Mouse (Mus musculus): ENCODE data around the gene Ceacam11. TPM values are rescaled to one million over a fixed set of nuclear protein-coding genes. Genes with fewer than 3 reads are reported as not detected.
"Not testable (repeated sequence)": the region's sequence is repeated elsewhere in the genome, so short reads cannot be mapped to it uniquely, and the experiment has no call there.

Gene Ceacam11
- not detected in 2 replicates for polyA plus RNA-seq (2016; fragmentation: Nextera tagmentation; extraction: Ambion mirVana)

DNA sequence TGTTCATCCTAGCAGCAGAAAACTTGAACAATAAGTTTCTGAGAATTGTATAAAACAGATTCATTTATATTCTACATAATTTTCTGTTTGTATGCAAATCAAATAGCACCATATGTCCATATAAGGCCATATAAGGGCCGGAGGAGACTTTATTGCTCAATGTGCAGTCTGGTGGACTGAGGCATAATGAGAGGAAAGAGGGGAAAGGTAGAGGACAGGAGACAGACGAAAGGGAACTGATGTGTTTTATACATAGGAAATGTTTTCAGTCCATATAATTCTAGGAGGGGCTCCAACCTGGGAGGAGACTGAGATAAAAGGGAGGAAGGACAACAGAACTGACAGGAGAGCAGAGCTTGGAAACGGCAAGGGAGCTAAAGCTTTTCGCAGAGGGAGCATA is at the start of gene Ceacam11:
Gene Ceacam11 (plus strand): TSS at position 301 of the 400 bp plus-strand sequence.
- Histone ChIP-seq H3K4me3 (no peak within 1 kb of the TSS), H3K27me3 (replicated peaks; ENCODE audit: low read depth, poor library complexity, severe bottlenecking) (no peaks in the 10 kb centered on the region), H3K9me3 (peaks cover 74% of the 10 kb centered on the region), H3K36me3 (replicated peaks) (no peaks in the 10 kb centered on the region), H3K27ac (replicated peaks) (no peak within 1 kb of the TSS), H3K4me1 (no peaks in the 10 kb centered on the region)
- 83% methylated on average over 4 of the region's 4 CpGs for WGBS
- no peak for DNase-seq (ENCODE audit: low spot score)

GRCm38 (mm10) chr7:18001131-18001530 is 29.2 kb downstream of the Ceacam11 start:
- not testable (repeated sequence) for H3K4me3 ChIP-seq; H3K27ac ChIP-seq (replicated peaks); H3K4me1 ChIP-seq; DNase-seq (ENCODE audit: low spot score); H3K27me3 ChIP-seq (replicated peaks; ENCODE audit: low read depth, poor library complexity, severe bottlenecking); H3K36me3 ChIP-seq (replicated peaks)
- WGBS = 91% methylated on average over 1 of the region's 1 CpGs
- H3K9me3 ChIP-seq = peaks cover 28% of the 10 kb centered on the region; the same call in 1 of the 2 replicates

DNA sequence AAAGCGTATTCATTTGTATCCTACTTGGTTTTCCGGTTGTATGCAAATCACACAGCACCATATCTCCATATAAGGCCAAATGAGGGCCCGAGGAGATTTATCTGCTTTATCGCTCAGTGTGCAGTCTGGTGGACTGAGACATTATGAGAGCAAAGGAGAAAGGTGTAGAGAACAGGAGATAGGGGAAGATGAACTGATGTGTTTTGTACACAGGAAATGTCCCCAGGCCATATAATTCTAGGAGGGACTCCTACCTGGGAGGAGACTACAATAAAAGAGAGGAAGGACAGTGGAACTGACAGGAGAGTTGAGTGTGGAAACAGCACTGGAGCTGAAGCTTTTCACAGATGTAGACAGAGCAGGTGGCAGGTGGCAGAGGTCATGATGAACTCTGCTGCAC is 37.7 kb downstream of the Ceacam11 start, which contains the start of gene Ceacam13:
Gene Ceacam13 (plus strand): TSS at position 301 of the 400 bp plus-strand sequence.
- H3K36me3 ChIP-seq (replicated peaks) = no peaks in the 10 kb centered on the region
- peaks cover 69% of the 10 kb centered on the region for H3K9me3 ChIP-seq
- H3K27ac ChIP-seq (replicated peaks) = no peak within 1 kb of the TSS
- 82% methylated on average over 4 of the region's 4 CpGs for WGBS
- no peak within 1 kb of the TSS for H3K4me3 ChIP-seq
- DNase-seq (ENCODE audit: low spot score) = no peak
- no peaks in the 10 kb centered on the region for H3K4me1 ChIP-seq
- H3K27me3 ChIP-seq (replicated peaks; ENCODE audit: low read depth, poor library complexity, severe bottlenecking) = no peaks in the 10 kb centered on the region

Small RNAs within 50 kb of the gene (microRNA-seq; reads per million reads assigned to microRNA genes)
- gene Gm22414 = not detected

Other genes with a start within 250 kb of the Ceacam11 start
- not detected in 2 replicates for gene Ceacam14, start 159.5 kb upstream of the Ceacam11 start, polyA plus RNA-seq (2016; fragmentation: Nextera tagmentation; extraction: Ambion mirVana)
- not detected in 2 replicates for gene Gm5155, start 100.4 kb upstream of the Ceacam11 start, polyA plus RNA-seq (2016; fragmentation: Nextera tagmentation; extraction: Ambion mirVana)
- not detected in 2 replicates for gene Ceacam13, start 37.8 kb downstream of the Ceacam11 start, polyA plus RNA-seq (2016; fragmentation: Nextera tagmentation; extraction: Ambion mirVana)
- gene Ceacam12, start 93.8 kb downstream of the Ceacam11 start, polyA plus RNA-seq (2016; fragmentation: Nextera tagmentation; extraction: Ambion mirVana) = not detected in 2 replicates
- not detected in 2 replicates for gene Igfl3, start 204.4 kb downstream of the Ceacam11 start, polyA plus RNA-seq (2016; fragmentation: Nextera tagmentation; extraction: Ambion mirVana)